Mouse (Mus musculus) G1E (cell line): Measurements from ENCODE around the gene Il2rb.

Experiments
- CTCF ChIP-seq: IDR thresholded peaks from 2 replicates; pipeline ENCODE4 v1.5.1; 2012; ENCODE audit warnings: low read depth, low read length, inconsistent platforms, mixed read lengths
- GATA1 ChIP-seq: IDR thresholded peaks from 2 replicates; pipeline ENCODE4 v1.6.1; 2012; ENCODE audit warnings: borderline replicate concordance, low read length, inconsistent platforms, mixed read lengths
- GATA2 ChIP-seq: IDR thresholded peaks from 2 replicates; pipeline ENCODE4 v1.6.1; 2012; ENCODE audit warnings: low read depth, low read length, inconsistent platforms, borderline replicate concordance
- TAL1 ChIP-seq: conservative IDR thresholded peaks from 2 replicates; pipeline ENCODE4 v1.6.1; 2012; ENCODE audit warnings: low read depth, low read length, inconsistent platforms, mixed read lengths

- no peak for TF ChIP-seq GATA2
- TF ChIP-seq CTCF = no peak
- no peak for TF ChIP-seq GATA1
- no peak for TF ChIP-seq TAL1
Observed at GRCm38 (mm10) chr15:78521331-78521730, 26.3 kb upstream of the Il2rb start.
